Mouse (Mus musculus) c-Kit-negative CD71-positive TER-119-positive erythroid progenitor cells, embryonic 14.5 days (primary cell): ENCODE results near the gene Gm5799.
"Not testable (repeated sequence)": the region's sequence is repeated elsewhere in the genome, so short reads cannot be mapped to it uniquely, and the experiment has no call there.

Experiments used
- DNase-seq: peaks from one replicate; pipeline ENCODE4 v3.0.0-alpha.2; 2013; ENCODE audit warnings: low read depth, low spot score

The Gm5799 gene

GRCm38 (mm10) chr14:43543276-43543675 lies at the start of gene Gm5799:
Gm5799 (plus strand) TSS chr14:43543576.
- DNase-seq, result not testable (repeated sequence)

GRCm38 (mm10) chr14:43531052-43532010 lies 12.0 kb upstream of the Gm5799 start:
- not testable (repeated sequence) for DNase-seq

GRCm38 (mm10) chr14:43532011-43532383 lies 11.4 kb upstream of the Gm5799 start:
- DNase-seq, result not testable (repeated sequence)

GRCm38 (mm10) chr14:43532387-43532786 lies 11.0 kb upstream of the Gm5799 start:
- not testable (repeated sequence) for DNase-seq

GRCm38 (mm10) chr14:43538144-43538543 lies 5.2 kb upstream of the Gm5799 start:
- not testable (repeated sequence) for DNase-seq

- DNase-seq, result not testable (repeated sequence)
Observed at GRCm38 (mm10) chr14:43546281-43546680, 2.9 kb downstream of the Gm5799 start.

- not testable (repeated sequence) for DNase-seq
Observed at GRCm38 (mm10) chr14:43552271-43552670, 8.9 kb downstream of the Gm5799 start.

- DNase-seq, result not testable (repeated sequence)
Observed at GRCm38 (mm10) chr14:43577969-43578368, 34.6 kb downstream of the Gm5799 start.

- not testable (repeated sequence) for DNase-seq
Observed at GRCm38 (mm10) chr14:43579046-43579445, 35.7 kb downstream of the Gm5799 start, which contains the start of gene Gm17654. Gm17654 (minus strand) TSS chr14:43579146.
